In the genomic region with DNA sequence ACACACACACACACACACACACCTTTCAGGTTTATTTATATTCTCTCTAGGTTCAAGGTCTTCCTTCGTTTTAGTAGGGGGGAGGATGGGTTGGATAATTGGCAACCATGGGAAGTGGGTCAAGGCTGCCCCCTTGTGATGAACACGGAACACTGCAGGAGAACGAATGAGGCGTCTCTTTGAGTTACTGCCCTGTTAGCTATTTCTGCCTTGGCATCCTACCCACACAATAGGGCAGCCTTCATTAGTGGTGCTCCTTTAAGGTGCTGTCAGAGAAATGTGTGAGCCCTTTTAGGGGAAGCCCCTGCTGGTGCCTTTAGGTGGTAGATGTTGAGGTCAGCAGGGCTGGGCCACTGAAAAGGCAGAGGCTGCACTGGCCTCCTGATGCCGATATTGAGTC, we compare ENCODE assay signal across 9 mouse cellular contexts. TPM values are rescaled to one million over a fixed set of nuclear protein-coding genes. Genes with fewer than 3 reads are reported as not detected.
DNase-seq lines count a peak whose midpoint lies in the region; ATAC-seq and TF ChIP-seq lines count a peak whose summit lies in the region.
"Had no signal": no experiment of that assay in that cellular context is flagged by ENCODE, and none has a peak within 500 bp of the region (broad histone marks: within the 10 kb centered on the region; RNA-seq: fewer than 3 reads in every experiment).

No protein-coding gene starts in this region.

- H3K4me2 ChIP-seq in forebrain, embryonic 14.5 days (ENCODE audit: low read length), result no peak overlapping the region
- no peak overlapping the region for H3K4me2 ChIP-seq in kidney, embryonic 15.5 days
- H3K4me2 ChIP-seq in neural tube, embryonic 11.5 days (ENCODE audit: low read depth), result no peak overlapping the region
- H3K4me2 ChIP-seq: embryonic facial prominence, embryonic 15.5 days had no signal

- TF ChIP-seq CTCF in layer of hippocampus, adult 2 months (conservative IDR thresholded peaks at IDR 0.05), result peak; percentile 80
- TF ChIP-seq CTCF in ES-Bruce4 (IDR thresholded peaks at IDR 0.05; ENCODE audit: low read depth, low read length), result peak; percentile 77

- TF ChIP-seq EP300 in ES-Bruce4 (IDR thresholded peaks at IDR 0.05; ENCODE audit: insufficient read depth, low read depth, low read length), result no peak

- H3K36me3 ChIP-seq in ES-Bruce4 (ENCODE audit: control insufficient read depth, insufficient read depth, low read length, poor library complexity, severe bottlenecking), result no peaks in the 10 kb centered on the region
- no peaks in the 10 kb centered on the region for H3K36me3 ChIP-seq in forebrain, embryonic 14.5 days (ENCODE audit: control insufficient read depth, insufficient read depth, low read length)
- no peaks in the 10 kb centered on the region for H3K36me3 ChIP-seq in kidney, embryonic 15.5 days
- no peaks in the 10 kb centered on the region for H3K36me3 ChIP-seq in neural tube, embryonic 11.5 days (ENCODE audit: control insufficient read depth, insufficient read depth, low read length)
- H3K36me3 ChIP-seq: embryonic facial prominence, embryonic 15.5 days had no signal

- H3K27ac ChIP-seq in layer of hippocampus, adult 2 months, result no peak overlapping the region; the same call in 1 of the 2 replicates
- no peak overlapping the region for H3K27ac ChIP-seq in ES-Bruce4 (ENCODE audit: insufficient read depth, low read length)
- no peak overlapping the region for H3K27ac ChIP-seq in forebrain, embryonic 14.5 days (ENCODE audit: low read depth, low read length)
- H3K27ac ChIP-seq in kidney, embryonic 15.5 days, result no peak overlapping the region
- no peak overlapping the region for H3K27ac ChIP-seq in neural tube, embryonic 11.5 days (ENCODE audit: low read depth, low read length)
- H3K27ac ChIP-seq: embryonic facial prominence, embryonic 15.5 days had no signal

- no peak overlapping the region for H3K9ac ChIP-seq in ES-Bruce4 (ENCODE audit: low read depth, poor library complexity, severe bottlenecking)
- no peak overlapping the region for H3K9ac ChIP-seq in forebrain, embryonic 14.5 days (ENCODE audit: low read length)
- no peak overlapping the region for H3K9ac ChIP-seq in kidney, embryonic 15.5 days
- H3K9ac ChIP-seq in neural tube, embryonic 11.5 days (ENCODE audit: low read length), result no peak overlapping the region
- H3K9ac ChIP-seq: embryonic facial prominence, embryonic 15.5 days had no signal

- H3K4me3 ChIP-seq in layer of hippocampus, adult 2 months, result no peak overlapping the region
- no peak overlapping the region for H3K4me3 ChIP-seq in ES-Bruce4 (ENCODE audit: low read depth, low read length)
- no peak overlapping the region for H3K4me3 ChIP-seq in forebrain, embryonic 14.5 days (ENCODE audit: low read depth, low read length)
- H3K4me3 ChIP-seq in kidney, embryonic 15.5 days (replicated peaks), result no peak overlapping the region
- H3K4me3 ChIP-seq in neural tube, embryonic 11.5 days (ENCODE audit: low read depth, low read length), result no peak overlapping the region
- H3K4me3 ChIP-seq: embryonic facial prominence, embryonic 15.5 days had no signal

- H3K27me3 ChIP-seq in ES-Bruce4 (ENCODE audit: control insufficient read depth, insufficient read depth, low read length, poor library complexity, severe bottlenecking), result no peaks in the 10 kb centered on the region
- no peaks in the 10 kb centered on the region for H3K27me3 ChIP-seq in forebrain, embryonic 14.5 days (replicated peaks; ENCODE audit: control insufficient read depth, insufficient read depth, low read length)
- H3K27me3 ChIP-seq in kidney, embryonic 15.5 days, result no peaks in the 10 kb centered on the region; the same call in 1 of the 2 replicates
- H3K27me3 ChIP-seq in neural tube, embryonic 11.5 days (ENCODE audit: control insufficient read depth, insufficient read depth, low read length), result no peaks in the 10 kb centered on the region
- H3K27me3 ChIP-seq: embryonic facial prominence, embryonic 15.5 days had no signal

- 0 out of 2 replicates have a peak, but pooled peaks have one; percentile 3 for ATAC-seq in forebrain, embryonic 14.5 days
- ATAC-seq in kidney, embryonic 15.5 days (replicated peaks; ENCODE audit: low FRiP score), result 0 out of 2 replicates have a peak, but pooled peaks have one; percentile 28
- no peak for ATAC-seq in neural tube, embryonic 11.5 days (ENCODE audit: insufficient read depth, low FRiP score, low TSS enrichment)

- 17% methylated on average over 5 of the region's 5 CpGs for WGBS in forebrain, embryonic 14.5 days
- WGBS in kidney, embryonic 15.5 days, result 36% methylated on average over 5 of the region's 5 CpGs
- WGBS in neural tube, embryonic 11.5 days, result 20% methylated on average over 5 of the region's 5 CpGs

- no peaks in the 10 kb centered on the region for H3K4me1 ChIP-seq in ES-Bruce4 (ENCODE audit: control insufficient read depth, insufficient read depth, low read length)
- peaks cover 11% of the 10 kb centered on the region for H3K4me1 ChIP-seq in forebrain, embryonic 14.5 days (ENCODE audit: control insufficient read depth, insufficient read depth, low read length)
- H3K4me1 ChIP-seq in kidney, embryonic 15.5 days, result peaks cover 18% of the 10 kb centered on the region
- H3K4me1 ChIP-seq in neural tube, embryonic 11.5 days (ENCODE audit: control insufficient read depth, insufficient read depth, low read length), result no peaks in the 10 kb centered on the region
- H3K4me1 ChIP-seq: embryonic facial prominence, embryonic 15.5 days had no signal

- no peak for TF ChIP-seq POLR2A in ES-Bruce4 (IDR thresholded peaks at IDR 0.05; ENCODE audit: insufficient read depth, low read length)

- DNase-seq in layer of hippocampus, adult 2 months (ENCODE audit: low spot score in 2 of 2), result peak; percentile 43 to 70
- DNase-seq in layer of hippocampus, adult 8-10 months (ENCODE audit: low spot score in 2 of 2), result no peak
- peak; percentile 75 for DNase-seq in adrenal gland, postnatal 14 days
- peak; percentile 61 for DNase-seq in forebrain, embryonic 14.5 days (ENCODE audit: low spot score)
- DNase-seq in neural tube, embryonic 11.5 days (ENCODE audit: low spot score), result peak; percentile 49
- no peak for DNase-seq in right cerebral cortex, postnatal 14 days

- H3K9me3 ChIP-seq in ES-Bruce4 (replicated peaks; ENCODE audit: control insufficient read depth, insufficient read depth, low read length, poor library complexity, severe bottlenecking), result no peaks in the 10 kb centered on the region
- no peaks in the 10 kb centered on the region for H3K9me3 ChIP-seq in forebrain, embryonic 14.5 days (replicated peaks; ENCODE audit: control insufficient read depth, low read length)
- H3K9me3 ChIP-seq in kidney, embryonic 15.5 days (replicated peaks), result no peaks in the 10 kb centered on the region
- no peaks in the 10 kb centered on the region for H3K9me3 ChIP-seq in neural tube, embryonic 11.5 days (ENCODE audit: control insufficient read depth, low read length)
- H3K9me3 ChIP-seq: embryonic facial prominence, embryonic 15.5 days had no signal

RNA-seq across cellular contexts. Expression of gene Guca2b, which starts 8.7 kb away (rescaled TPM):
- total RNA-seq in layer of hippocampus, adult 2 months (2021), result not detected
- total RNA-seq in layer of hippocampus, adult 8-10 months (2022), result not detected
- polyA plus RNA-seq in ES-Bruce4 (2011; ENCODE audit: insufficient read depth, insufficient read length, low read depth, missing spikeins), result not detected in 2 replicates
- total RNA-seq in adrenal gland, postnatal 14 days (2021), result not detected in 2 replicates
- not detected in 2 replicates for polyA plus RNA-seq in forebrain, embryonic 14.5 days (2014; fragmentation: Nextera tagmentation; extraction: Ambion mirVana)
- polyA plus RNA-seq in kidney, embryonic 15.5 days (2015; fragmentation: Nextera tagmentation; extraction: Ambion mirVana), result 2.8 and 3.1 TPM in 2 replicates
- not detected in 2 replicates for polyA plus RNA-seq in neural tube, embryonic 11.5 days (2014; fragmentation: Nextera tagmentation; extraction: Ambion mirVana)
- polyA plus RNA-seq: embryonic facial prominence, embryonic 15.5 days had no signal

RNA-seq across cellular contexts. Expression of gene Guca2a, which starts 29.9 kb away (rescaled TPM):
- total RNA-seq in layer of hippocampus, adult 2 months (2021), result not detected
- not detected for total RNA-seq in layer of hippocampus, adult 8-10 months (2022)
- not detected in 2 replicates for polyA plus RNA-seq in ES-Bruce4 (2011; ENCODE audit: insufficient read depth, insufficient read length, low read depth, missing spikeins)
- total RNA-seq in adrenal gland, postnatal 14 days (2021), result not detected in 2 replicates
- polyA plus RNA-seq in forebrain, embryonic 14.5 days (2014; fragmentation: Nextera tagmentation; extraction: Ambion mirVana), result not detected in 2 replicates
- 5.0 and 8.9 TPM in 2 replicates for polyA plus RNA-seq in kidney, embryonic 15.5 days (2015; fragmentation: Nextera tagmentation; extraction: Ambion mirVana)
- not detected in 2 replicates for polyA plus RNA-seq in neural tube, embryonic 11.5 days (2014; fragmentation: Nextera tagmentation; extraction: Ambion mirVana)
- polyA plus RNA-seq: embryonic facial prominence, embryonic 15.5 days had no signal

Comparison
In these comparisons a context has a peak if more than half of its experiments do, and no peak if none do; other contexts are left out.
1. DNase-seq: peak in layer of hippocampus, adult 2 months (2 of 2), adrenal gland, postnatal 14 days (single experiment), forebrain, embryonic 14.5 days (single experiment) and neural tube, embryonic 11.5 days (single experiment); none in layer of hippocampus, adult 8-10 months (0 of 2) and right cerebral cortex, postnatal 14 days (single experiment).